Mouse (Mus musculus): ENCODE data around the gene Ski. TPM values are rescaled to one million over a fixed set of nuclear protein-coding genes. Genes with fewer than 3 reads are reported as not detected.
A peak's percentile ranks its signal among the peaks of the same experiment; 100 is the strongest.

Ski gene
- polyA plus RNA-seq, 1 experiment from 2014 or later: 12.7 TPM

- Histone ChIP-seq H3K9me3 (ENCODE audit: control insufficient read depth, low read length) (no peaks in the 10 kb centered on the region), H3K27ac (ENCODE audit: low read depth, low read length) (peak overlapping the region; percentile 68), H3K36me3 (ENCODE audit: control insufficient read depth, insufficient read depth, low read length) (0 out of 2 replicates have a peak, but pooled peaks cover 2% of the 10 kb centered on the region), H3K27me3 (ENCODE audit: control insufficient read depth, insufficient read depth, low read length) (no peaks in the 10 kb centered on the region), H3K4me2 (peak overlapping the region; percentile 19), H3K9ac (ENCODE audit: low read length) (peak overlapping the region; percentile 36), H3K4me1 (ENCODE audit: control insufficient read depth, insufficient read depth, low read length) (peaks cover 46% of the 10 kb centered on the region), H3K4me3 (ENCODE audit: low read depth, low read length) (no peak overlapping the region)
- DNase-seq (ENCODE audit: low spot score, missing footprints) (peak; percentile 91), ATAC-seq (ENCODE audit: low FRiP score) (peak; percentile 60)
- WGBS: 9% methylated on average over 6 of the region's 6 CpGs
Observed at GRCm38 (mm10) chr4:155178274-155178673, 44.1 kb downstream of the Ski start.

- Histone ChIP-seq H3K4me1 (ENCODE audit: control insufficient read depth, insufficient read depth, low read length) (peaks cover 67% of the 10 kb centered on the region), H3K4me2 (no peak overlapping the region), H3K4me3 (ENCODE audit: low read depth, low read length) (no peak overlapping the region), H3K27ac (ENCODE audit: low read depth, low read length) (peak overlapping the region; percentile 5), H3K9ac (ENCODE audit: low read length) (no peak overlapping the region), H3K9me3 (ENCODE audit: control insufficient read depth, low read length) (no peaks in the 10 kb centered on the region), H3K36me3 (ENCODE audit: control insufficient read depth, insufficient read depth, low read length) (0 out of 2 replicates have a peak, but pooled peaks cover 2% of the 10 kb centered on the region), H3K27me3 (ENCODE audit: control insufficient read depth, insufficient read depth, low read length) (no peaks in the 10 kb centered on the region)
- WGBS: 67% methylated on average over 3 of the region's 3 CpGs
- ATAC-seq (ENCODE audit: low FRiP score) (no peak), DNase-seq (ENCODE audit: low spot score, missing footprints) (no peak)
Observed at GRCm38 (mm10) chr4:155176210-155176609, 46.2 kb downstream of the Ski start.

GRCm38 (mm10) chr4:155173822-155174785 is 48.3 kb downstream of the Ski start:
- Histone ChIP-seq H3K9ac (ENCODE audit: low read length) (peak overlapping the region; percentile 26), H3K27me3 (ENCODE audit: control insufficient read depth, insufficient read depth, low read length) (no peaks in the 10 kb centered on the region), H3K36me3 (ENCODE audit: control insufficient read depth, insufficient read depth, low read length) (0 out of 2 replicates have a peak, but pooled peaks cover 2% of the 10 kb centered on the region), H3K4me3 (ENCODE audit: low read depth, low read length) (no peak overlapping the region), H3K4me2 (peak overlapping the region; percentile 31), H3K4me1 (ENCODE audit: control insufficient read depth, insufficient read depth, low read length) (peaks cover 65% of the 10 kb centered on the region), H3K27ac (ENCODE audit: low read depth, low read length) (peak overlapping the region; percentile 88), H3K9me3 (ENCODE audit: control insufficient read depth, low read length) (no peaks in the 10 kb centered on the region)
- peak; percentile 16 for ATAC-seq (ENCODE audit: low FRiP score)
- DNase-seq (ENCODE audit: low spot score, missing footprints): peak; percentile 92
- 22% methylated on average over 16 of the region's 17 CpGs for WGBS

GRCm38 (mm10) chr4:155172909-155173821 is 49.2 kb downstream of the Ski start:
- Histone ChIP-seq H3K27me3 (ENCODE audit: control insufficient read depth, insufficient read depth, low read length) (no peaks in the 10 kb centered on the region), H3K4me3 (ENCODE audit: low read depth, low read length) (no peak overlapping the region), H3K36me3 (ENCODE audit: control insufficient read depth, insufficient read depth, low read length) (0 out of 2 replicates have a peak, but pooled peaks cover 2% of the 10 kb centered on the region), H3K4me1 (ENCODE audit: control insufficient read depth, insufficient read depth, low read length) (peaks cover 56% of the 10 kb centered on the region), H3K9ac (ENCODE audit: low read length) (peak overlapping the region; percentile 26), H3K4me2 (peak overlapping the region; percentile 31), H3K9me3 (ENCODE audit: control insufficient read depth, low read length) (no peaks in the 10 kb centered on the region), H3K27ac (ENCODE audit: low read depth, low read length) (peak overlapping the region; percentile 88)
- DNase-seq (ENCODE audit: low spot score, missing footprints): peak; percentile 98
- 6% methylated on average over 21 of the region's 21 CpGs for WGBS
- peak; percentile 93 for ATAC-seq (ENCODE audit: low FRiP score)

GRCm38 (mm10) chr4:155171961-155172533 is 50.3 kb downstream of the Ski start:
- Histone ChIP-seq H3K4me2 (no peak overlapping the region), H3K4me3 (ENCODE audit: low read depth, low read length) (no peak overlapping the region), H3K27ac (ENCODE audit: low read depth, low read length) (0 out of 2 replicates have a peak overlapping the region, but pooled peaks have one; percentile 88), H3K9me3 (ENCODE audit: control insufficient read depth, low read length) (no peaks in the 10 kb centered on the region), H3K36me3 (ENCODE audit: control insufficient read depth, insufficient read depth, low read length) (0 out of 2 replicates have a peak, but pooled peaks cover 2% of the 10 kb centered on the region), H3K27me3 (ENCODE audit: control insufficient read depth, insufficient read depth, low read length) (no peaks in the 10 kb centered on the region), H3K9ac (ENCODE audit: low read length) (no peak overlapping the region), H3K4me1 (ENCODE audit: control insufficient read depth, insufficient read depth, low read length) (peaks cover 45% of the 10 kb centered on the region)
- DNase-seq (ENCODE audit: low spot score, missing footprints): no peak
- ATAC-seq (ENCODE audit: low FRiP score): no peak
- WGBS: 69% methylated on average over 5 of the region's 5 CpGs

GRCm38 (mm10) chr4:155170614-155171212 is 51.7 kb downstream of the Ski start:
- H3K4me3 ChIP-seq (ENCODE audit: low read depth, low read length): no peak overlapping the region
- no peak overlapping the region for H3K4me2 ChIP-seq
- no peak overlapping the region for H3K9ac ChIP-seq (ENCODE audit: low read length)
- 85% methylated on average over 8 of the region's 8 CpGs for WGBS
- no peaks in the 10 kb centered on the region for H3K27me3 ChIP-seq (ENCODE audit: control insufficient read depth, insufficient read depth, low read length)
- no peak overlapping the region for H3K27ac ChIP-seq (ENCODE audit: low read depth, low read length)
- no peaks in the 10 kb centered on the region for H3K9me3 ChIP-seq (ENCODE audit: control insufficient read depth, low read length)
- peaks cover 41% of the 10 kb centered on the region for H3K4me1 ChIP-seq (ENCODE audit: control insufficient read depth, insufficient read depth, low read length)
- 0 out of 2 replicates have a peak, but pooled peaks cover 2% of the 10 kb centered on the region for H3K36me3 ChIP-seq (ENCODE audit: control insufficient read depth, insufficient read depth, low read length)
- ATAC-seq (ENCODE audit: low FRiP score): no peak
- DNase-seq (ENCODE audit: low spot score, missing footprints): no peak

GRCm38 (mm10) chr4:155168835-155169252 is 53.5 kb downstream of the Ski start:
- no peaks in the 10 kb centered on the region for H3K9me3 ChIP-seq (ENCODE audit: control insufficient read depth, low read length)
- 96% methylated on average over 8 of the region's 8 CpGs for WGBS
- ATAC-seq (ENCODE audit: low FRiP score) (no peak), DNase-seq (ENCODE audit: low spot score, missing footprints) (no peak)
- no peaks in the 10 kb centered on the region for H3K36me3 ChIP-seq (ENCODE audit: control insufficient read depth, insufficient read depth, low read length)
- peaks cover 35% of the 10 kb centered on the region for H3K4me1 ChIP-seq (ENCODE audit: control insufficient read depth, insufficient read depth, low read length)
- no peak overlapping the region for H3K9ac ChIP-seq (ENCODE audit: low read length)
- no peak overlapping the region for H3K4me2 ChIP-seq
- H3K4me3 ChIP-seq (ENCODE audit: low read depth, low read length): no peak overlapping the region
- no peak overlapping the region for H3K27ac ChIP-seq (ENCODE audit: low read depth, low read length)
- H3K27me3 ChIP-seq (ENCODE audit: control insufficient read depth, insufficient read depth, low read length): no peaks in the 10 kb centered on the region

GRCm38 (mm10) chr4:155165861-155166260 is 56.5 kb downstream of the Ski start:
- H3K4me3 ChIP-seq (ENCODE audit: low read depth, low read length): no peak overlapping the region
- H3K27me3 ChIP-seq (ENCODE audit: control insufficient read depth, insufficient read depth, low read length): no peaks in the 10 kb centered on the region
- H3K9me3 ChIP-seq (ENCODE audit: control insufficient read depth, low read length): no peaks in the 10 kb centered on the region
- ATAC-seq (ENCODE audit: low FRiP score) (no peak), DNase-seq (ENCODE audit: low spot score, missing footprints) (no peak)
- no peak overlapping the region for H3K9ac ChIP-seq (ENCODE audit: low read length)
- H3K36me3 ChIP-seq (ENCODE audit: control insufficient read depth, insufficient read depth, low read length): no peaks in the 10 kb centered on the region
- peaks cover 21% of the 10 kb centered on the region for H3K4me1 ChIP-seq (ENCODE audit: control insufficient read depth, insufficient read depth, low read length)
- no peak overlapping the region for H3K27ac ChIP-seq (ENCODE audit: low read depth, low read length)
- no peak overlapping the region for H3K4me2 ChIP-seq

Data from midbrain, embryonic 11.5 days (tissue).